Mouse (Mus musculus) myocyte (in vitro differentiated cells): ENCODE measurements around the gene Fbf1. TPM values are rescaled to one million over a fixed set of nuclear protein-coding genes. Genes with fewer than 3 reads are reported as not detected.

ENCODE experiments used
- H3K27me3 ChIP-seq: one replicate; pipeline ENCODE4 v1.6.1; 2011; ENCODE audit not compliant: control insufficient read depth, insufficient read depth, insufficient read length
- H3K36me3 ChIP-seq: one replicate; pipeline ENCODE4 v1.6.1; 2011; ENCODE audit not compliant: control insufficient read depth, insufficient read depth
- H3K4me2 ChIP-seq: one replicate; pipeline ENCODE4 v1.6.1; 2011; ENCODE audit warnings: low read depth, control low read depth
- H3K4me3 ChIP-seq: one replicate; pipeline ENCODE4 v1.5.1; 2011; ENCODE audit warnings: mild to moderate bottlenecking, control low read depth, moderate library complexity
- H3K79me2 ChIP-seq: one replicate; pipeline ENCODE4 v1.6.1; 2011; ENCODE audit not compliant: control insufficient read depth, insufficient read depth
- H3ac ChIP-seq: one replicate; pipeline ENCODE4 v1.6.1; 2011; ENCODE audit not compliant: control insufficient read depth, insufficient read length
- CEBPB ChIP-seq: IDR thresholded peaks from 2 replicates; pipeline ENCODE4 v1.6.1; 2011; ENCODE audit warnings: mild to moderate bottlenecking, moderate library complexity; ENCODE audit not compliant: poor library complexity, insufficient read depth, severe bottlenecking
- E2F4 ChIP-seq: IDR thresholded peaks from one replicate; pipeline ENCODE4 v1.6.1; 2011; ENCODE audit warnings: mild to moderate bottlenecking, control low read depth, moderate library complexity; ENCODE audit not compliant: insufficient read depth
- MAX ChIP-seq: IDR thresholded peaks from one replicate; pipeline ENCODE4 v1.6.1; 2011; ENCODE audit warnings: low read depth, mild to moderate bottlenecking, control low read depth
- MYOD1 ChIP-seq, 3 experiments: IDR thresholded peaks; one replicate each; pipeline ENCODE4 v1.6.1; 2011; ENCODE audit warnings: control low read depth in 2 of 3, low read depth in 2 of 3, mild to moderate bottlenecking in 2 of 3, moderate library complexity in 1 of 3; ENCODE audit not compliant: insufficient read length in 2 of 3, control insufficient read depth in 1 of 3
- MYOG ChIP-seq, 3 experiments: IDR thresholded peaks; one replicate each; pipeline ENCODE4 v1.6.1; 2011; ENCODE audit warnings: control low read depth in 2 of 3, low read depth in 2 of 3, mild to moderate bottlenecking in 2 of 3; ENCODE audit not compliant: insufficient read length in 2 of 3, control insufficient read depth in 1 of 3, insufficient read depth in 1 of 3
- POLR2A ChIP-seq: IDR thresholded peaks from one replicate; pipeline ENCODE4 v1.6.1; 2011; ENCODE audit warnings: low read depth, mild to moderate bottlenecking, control low read depth, moderate library complexity; ENCODE audit not compliant: insufficient read length
- POLR2AphosphoS2 ChIP-seq: IDR thresholded peaks from one replicate; pipeline ENCODE4 v1.6.1; 2011; ENCODE audit warnings: low read depth, control low read depth; ENCODE audit not compliant: insufficient read length
- REST ChIP-seq: IDR thresholded peaks from one replicate; pipeline ENCODE4 v1.6.1; 2011; ENCODE audit warnings: mild to moderate bottlenecking, control low read depth, moderate library complexity; ENCODE audit not compliant: insufficient read depth, insufficient read length
- SRF ChIP-seq: IDR thresholded peaks from one replicate; pipeline ENCODE4 v1.6.1; 2011; ENCODE audit warnings: low read depth; ENCODE audit not compliant: control insufficient read depth, insufficient read length
- TCF12 ChIP-seq: IDR thresholded peaks from one replicate; pipeline ENCODE4 v1.6.1; 2011; ENCODE audit warnings: mild to moderate bottlenecking, control low read depth; ENCODE audit not compliant: poor library complexity, insufficient read depth, severe bottlenecking
- TCF3 ChIP-seq: IDR thresholded peaks from one replicate; pipeline ENCODE4 v1.6.1; 2011; ENCODE audit warnings: low read depth, control low read depth; ENCODE audit not compliant: insufficient read length
- USF1 ChIP-seq: IDR thresholded peaks from one replicate; pipeline ENCODE4 v1.6.1; 2011; ENCODE audit warnings: low read depth, mild to moderate bottlenecking, control low read depth, moderate library complexity
- polyA plus RNA-seq: library from polyadenylated mRNA; unstranded; fragments of >200 nt; fragmentation: generic; extraction: Trizol; gene quantifications from one replicate; pipeline ENCODE4 v1.2.1, GENCODE M21; 2012; ENCODE audit warnings: missing spikeins

The Fbf1 gene
- polyA plus RNA-seq, result 41.7 TPM

DNA sequence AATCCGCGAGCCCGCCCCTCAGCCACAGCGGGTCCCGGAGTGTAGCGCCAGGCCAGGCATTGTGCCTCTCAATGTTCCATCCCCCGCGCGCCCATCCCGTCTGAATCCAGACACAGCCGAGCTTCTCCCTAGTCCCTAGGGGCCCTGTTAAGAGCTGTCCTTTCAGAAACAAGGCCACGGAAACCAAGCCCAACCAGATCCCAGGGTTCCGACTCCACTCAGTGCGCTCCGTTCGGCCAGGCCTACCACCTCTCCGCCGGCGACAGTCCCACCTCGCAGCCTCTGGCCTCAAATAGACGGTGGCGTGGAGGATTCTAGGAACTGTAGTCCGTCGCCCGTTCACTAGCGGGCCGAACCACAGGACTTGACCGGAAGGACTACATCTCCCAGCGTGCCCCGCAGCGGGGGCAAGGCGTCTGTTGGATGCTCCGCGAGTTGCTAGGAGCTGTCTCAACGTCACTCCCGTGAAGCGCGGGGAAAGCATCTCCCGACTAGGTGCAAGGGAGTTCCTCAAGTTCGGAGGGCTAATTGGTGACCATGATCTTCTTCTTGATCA lies at the start of gene Fbf1:
Gene Fbf1, minus strand, starts transcription at position 283 of the 556 bp plus-strand sequence.
- TF ChIP-seq TCF3 (no peak), SRF (peak; percentile 61), MAX (no peak), POLR2A (peak; percentile 98), MYOD1 (IDR thresholded peaks at IDR 0.05; ENCODE audit: control insufficient read depth in 1 of 3, insufficient read length in 2 of 3, low read depth in 2 of 3) (peak in 1 of 3 experiments; percentile 9), TCF12 (no peak), MYOG (IDR thresholded peaks at IDR 0.05; ENCODE audit: control insufficient read depth in 1 of 3, insufficient read depth in 1 of 3, insufficient read length in 2 of 3, low read depth in 2 of 3) (peak in 1 of 3 experiments; percentile 25), POLR2AphosphoS2 (peak; percentile 95)
- Histone ChIP-seq H3K79me2 (peaks cover 18% of the 10 kb centered on the region), H3K4me3 (peak within 1 kb of the TSS; percentile 54), H3K36me3 (peaks cover 9% of the 10 kb centered on the region), H3ac (peak within 1 kb of the TSS; percentile 14), H3K27me3 (no peaks in the 10 kb centered on the region), H3K4me2 (peak within 1 kb of the TSS; percentile 97)

DNA sequence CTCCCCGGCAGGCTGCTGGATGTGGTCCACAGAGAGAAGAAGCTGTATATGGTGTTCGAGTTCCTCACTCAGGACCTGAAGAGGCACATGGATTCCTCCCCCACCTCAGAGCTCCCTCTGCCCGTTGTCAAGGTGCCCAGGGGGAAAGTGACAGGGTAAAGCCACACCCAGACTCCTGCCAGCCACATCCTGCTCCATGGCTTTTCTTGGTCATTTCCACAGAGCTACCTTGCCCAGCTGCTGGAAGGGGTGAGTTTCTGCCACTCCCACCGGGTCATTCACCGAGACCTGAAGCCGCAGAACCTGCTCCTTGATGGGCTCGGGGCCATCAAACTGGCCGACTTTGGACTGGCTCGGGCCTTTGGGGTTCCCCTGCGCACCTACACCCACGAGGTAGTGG lies 48.6 kb upstream of the Fbf1 start:
- H3K4me3 ChIP-seq, result no peak overlapping the region
- no peaks in the 10 kb centered on the region for H3K27me3 ChIP-seq
- no peaks in the 10 kb centered on the region for H3K36me3 ChIP-seq
- TF ChIP-seq REST (no peak), MYOD1 (IDR thresholded peaks at IDR 0.05; ENCODE audit: control insufficient read depth in 1 of 3, insufficient read length in 2 of 3, low read depth in 2 of 3) (no peak), E2F4 (no peak), MAX (no peak), POLR2A (no peak), MYOG (IDR thresholded peaks at IDR 0.05; ENCODE audit: control insufficient read depth in 1 of 3, insufficient read depth in 1 of 3, insufficient read length in 2 of 3, low read depth in 2 of 3) (no peak), SRF (no peak), CEBPB (no peak), TCF3 (no peak), TCF12 (no peak), POLR2AphosphoS2 (no peak), USF1 (no peak)
- H3K79me2 ChIP-seq, result no peaks in the 10 kb centered on the region
- no peak overlapping the region for H3K4me2 ChIP-seq
- H3ac ChIP-seq, result no peak overlapping the region

DNA sequence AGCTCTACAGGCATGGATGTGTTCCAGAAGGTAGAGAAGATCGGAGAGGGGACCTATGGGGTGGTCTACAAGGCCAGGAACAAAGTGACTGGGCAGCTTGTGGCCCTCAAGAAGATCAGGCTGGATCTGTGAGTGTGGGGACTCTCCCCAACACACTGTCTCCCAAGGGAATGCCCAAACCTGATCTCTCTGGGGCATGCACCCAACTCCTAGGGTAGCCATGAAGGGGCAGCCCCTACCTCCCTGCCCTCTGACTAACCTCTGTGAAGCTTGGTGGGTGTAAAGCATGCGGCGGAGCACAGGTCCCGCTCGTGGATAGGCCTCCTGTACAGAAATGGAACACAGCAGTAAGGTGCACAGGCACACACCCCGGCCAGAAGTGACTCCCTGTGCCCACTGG lies 48.0 kb upstream of the Fbf1 start:
- H3K36me3 ChIP-seq, result no peaks in the 10 kb centered on the region
- TF ChIP-seq POLR2AphosphoS2, result no peak
- no peaks in the 10 kb centered on the region for H3K27me3 ChIP-seq
- no peak overlapping the region for H3K4me3 ChIP-seq
- H3K4me2 ChIP-seq, result no peak overlapping the region
- no peak overlapping the region for H3ac ChIP-seq
- no peaks in the 10 kb centered on the region for H3K79me2 ChIP-seq

- no peak overlapping the region for H3K4me2 ChIP-seq
- H3K4me3 ChIP-seq, result no peak overlapping the region
- H3K79me2 ChIP-seq, result no peaks in the 10 kb centered on the region
- H3ac ChIP-seq, result no peak overlapping the region
- no peaks in the 10 kb centered on the region for H3K27me3 ChIP-seq
- H3K36me3 ChIP-seq, result no peaks in the 10 kb centered on the region
- TF ChIP-seq MYOG (IDR thresholded peaks at IDR 0.05; ENCODE audit: control insufficient read depth in 1 of 3, insufficient read depth in 1 of 3, insufficient read length in 2 of 3, low read depth in 2 of 3) (no peak), POLR2A (no peak), CEBPB (no peak), MYOD1 (IDR thresholded peaks at IDR 0.05; ENCODE audit: control insufficient read depth in 1 of 3, insufficient read length in 2 of 3, low read depth in 2 of 3) (no peak), TCF12 (no peak), POLR2AphosphoS2 (no peak), E2F4 (no peak), MAX (no peak), USF1 (no peak), REST (no peak), SRF (no peak), TCF3 (no peak)
Measured at GRCm38 (mm10) chr11:116215181-116215580, 47.2 kb upstream of the Fbf1 start.

DNA sequence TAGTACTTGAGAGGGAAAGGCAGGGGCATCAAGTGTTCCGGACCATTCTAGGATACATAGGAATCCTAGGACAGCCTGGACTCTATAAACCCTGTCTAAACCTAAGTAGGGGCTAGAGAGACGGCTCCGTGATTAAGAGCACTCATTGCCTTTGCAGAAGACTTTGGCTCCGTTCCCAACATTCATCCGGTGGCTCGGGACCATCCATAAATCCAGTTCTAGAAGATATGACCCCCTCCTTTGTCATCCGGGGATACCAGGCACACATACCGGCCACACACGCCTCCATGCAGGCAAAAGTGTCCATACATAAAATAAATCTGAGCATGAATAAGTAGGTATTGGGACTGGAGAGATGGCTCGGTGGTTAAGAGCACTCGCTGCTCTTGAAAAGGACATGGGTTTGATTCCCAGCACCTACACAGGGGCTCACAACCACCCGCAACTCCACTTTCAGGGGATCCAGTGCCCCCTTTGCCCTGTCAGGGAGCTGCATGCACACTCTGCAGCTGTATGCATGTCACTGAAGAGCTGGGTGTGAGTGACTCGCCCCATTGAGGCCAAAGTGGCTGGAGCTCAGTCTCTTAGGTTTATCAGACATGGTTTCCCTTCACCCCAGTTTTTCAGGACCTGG lies 46.0 kb upstream of the Fbf1 start:
- Histone ChIP-seq H3K4me2 (no peak overlapping the region), H3K36me3 (no peaks in the 10 kb centered on the region), H3K27me3 (no peaks in the 10 kb centered on the region), H3K79me2 (no peaks in the 10 kb centered on the region), H3K4me3 (no peak overlapping the region), H3ac (no peak overlapping the region)
- TF ChIP-seq POLR2AphosphoS2 (no peak), CEBPB (no peak), REST (no peak), TCF12 (no peak), TCF3 (no peak), MAX (no peak), E2F4 (no peak), SRF (no peak), MYOD1 (IDR thresholded peaks at IDR 0.05; ENCODE audit: control insufficient read depth in 1 of 3, insufficient read length in 2 of 3, low read depth in 2 of 3) (no peak), POLR2A (no peak), USF1 (no peak), MYOG (IDR thresholded peaks at IDR 0.05; ENCODE audit: control insufficient read depth in 1 of 3, insufficient read depth in 1 of 3, insufficient read length in 2 of 3, low read depth in 2 of 3) (no peak)
